Mouse (Mus musculus) midbrain, embryonic 14.5 days (tissue): ENCODE measurements around the gene Psmd11. TPM values are rescaled to one million over a fixed set of nuclear protein-coding genes. Genes with fewer than 3 reads are reported as not detected.
"Not testable (repeated sequence)": the region's sequence is repeated elsewhere in the genome, so short reads cannot be mapped to it uniquely, and the experiment has no call there.

Experiments used
- ATAC-seq: fragments of 200-750 bp; cut with Nextera tagmentation; 2 replicates; pipeline ENCODE4 v1.8.0; 2017; ENCODE audit warnings: moderate number of reproducible peaks, moderate library complexity; ENCODE audit not compliant: low FRiP score, low TSS enrichment
- DNase-seq: peaks from one replicate; pipeline ENCODE4 v3.0.0-alpha.2; 2015
- H3K27ac ChIP-seq: fragments of 300-500 bp; sonication (generic); replicated peaks from 2 replicates; pipeline ENCODE4 v1.5.1; 2014; ENCODE audit warnings: mild to moderate bottlenecking, low read depth, low read length, moderate library complexity
- H3K27me3 ChIP-seq: fragments of 300-500 bp; sonication (generic); 2 replicates; pipeline ENCODE4 v1.6.1; 2014; ENCODE audit warnings: low read length, control low read depth, mixed read lengths; ENCODE audit not compliant: control insufficient read depth, insufficient read depth
- H3K36me3 ChIP-seq: fragments of 300-500 bp; sonication (generic); 2 replicates; pipeline ENCODE4 v1.6.1; 2014; ENCODE audit warnings: low read length, control low read depth; ENCODE audit not compliant: control insufficient read depth, insufficient read depth
- H3K4me1 ChIP-seq: fragments of 300-500 bp; sonication (generic); 2 replicates; pipeline ENCODE4 v1.6.1; 2014; ENCODE audit warnings: mild to moderate bottlenecking, antibody characterized with exemption, low read length, control low read depth; ENCODE audit not compliant: control insufficient read depth, insufficient read depth
- H3K4me2 ChIP-seq: fragments of 300-500 bp; sonication (generic); 2 replicates; pipeline ENCODE4 v1.6.1; 2014; ENCODE audit warnings: mild to moderate bottlenecking, low read length, moderate library complexity
- H3K4me3 ChIP-seq: fragments of 300-500 bp; sonication (generic); replicated peaks from 2 replicates; pipeline ENCODE4 v1.5.1; 2014; ENCODE audit warnings: low read depth, low read length
- H3K9ac ChIP-seq: fragments of 300-500 bp; sonication (generic); replicated peaks from 2 replicates; pipeline ENCODE4 v1.6.1; 2014; ENCODE audit warnings: mild to moderate bottlenecking, low read length, moderate library complexity
- H3K9me3 ChIP-seq: fragments of 300-500 bp; sonication (generic); 2 replicates; pipeline ENCODE4 v1.6.1; 2016; ENCODE audit warnings: low read length, control low read depth, mixed read lengths; ENCODE audit not compliant: control insufficient read depth
- WGBS: fragments of 180-500 bp; shearing (Covaris S2); extraction: QIAGEN DNeasy Blood & Tissue Kit; methylation state at CpG from one replicate; pipeline ENCODE4 v1.1.7; 2014; 5-methylcytosine and 5-hydroxymethylcytosine counted together
- polyA plus RNA-seq: library from polyadenylated mRNA; unstranded; fragments of >200 nt; fragmentation: Nextera tagmentation; extraction: Ambion mirVana; gene quantifications from 2 replicates; pipeline ENCODE4 v1.2.1, GENCODE M21; 2014

Psmd11 gene
- polyA plus RNA-seq, 1 experiment from 2014 or later: 299 TPM

GRCm38 (mm10) chr11:80446916-80447315 lies 18.5 kb downstream of the Psmd11 start:
- 94% methylated on average over 3 of the region's 3 CpGs for WGBS
- H3K27ac ChIP-seq: no peak overlapping the region
- H3K9ac ChIP-seq: no peak overlapping the region
- H3K9me3 ChIP-seq: no peaks in the 10 kb centered on the region
- DNase-seq: no peak
- no peaks in the 10 kb centered on the region for H3K27me3 ChIP-seq
- H3K4me1 ChIP-seq: no peaks in the 10 kb centered on the region
- ATAC-seq: no peak
- H3K4me2 ChIP-seq: no peak overlapping the region
- no peak overlapping the region for H3K4me3 ChIP-seq
- peaks cover 69% of the 10 kb centered on the region for H3K36me3 ChIP-seq

- H3K27ac ChIP-seq: no peak overlapping the region
- ATAC-seq (no peak), DNase-seq (peak; percentile 15)
- WGBS: 98% methylated on average over 2 of the region's 2 CpGs
- peaks cover 60% of the 10 kb centered on the region for H3K36me3 ChIP-seq
- no peaks in the 10 kb centered on the region for H3K4me1 ChIP-seq
- no peak overlapping the region for H3K4me2 ChIP-seq
- H3K9ac ChIP-seq: no peak overlapping the region
- no peaks in the 10 kb centered on the region for H3K9me3 ChIP-seq
- no peak overlapping the region for H3K4me3 ChIP-seq
- H3K27me3 ChIP-seq: no peaks in the 10 kb centered on the region
Measured at GRCm38 (mm10) chr11:80449859-80450258, 21.4 kb downstream of the Psmd11 start.

GRCm38 (mm10) chr11:80452242-80452641 lies 23.8 kb downstream of the Psmd11 start:
- no peak overlapping the region for H3K27ac ChIP-seq
- 91% methylated on average over 3 of the region's 3 CpGs for WGBS
- no peak overlapping the region for H3K4me3 ChIP-seq
- H3K27me3 ChIP-seq: no peaks in the 10 kb centered on the region
- no peak for DNase-seq
- peaks cover 56% of the 10 kb centered on the region for H3K36me3 ChIP-seq
- H3K4me1 ChIP-seq: no peaks in the 10 kb centered on the region
- no peak overlapping the region for H3K4me2 ChIP-seq
- H3K9ac ChIP-seq: no peak overlapping the region
- H3K9me3 ChIP-seq: no peaks in the 10 kb centered on the region
- ATAC-seq: no peak

DNA sequence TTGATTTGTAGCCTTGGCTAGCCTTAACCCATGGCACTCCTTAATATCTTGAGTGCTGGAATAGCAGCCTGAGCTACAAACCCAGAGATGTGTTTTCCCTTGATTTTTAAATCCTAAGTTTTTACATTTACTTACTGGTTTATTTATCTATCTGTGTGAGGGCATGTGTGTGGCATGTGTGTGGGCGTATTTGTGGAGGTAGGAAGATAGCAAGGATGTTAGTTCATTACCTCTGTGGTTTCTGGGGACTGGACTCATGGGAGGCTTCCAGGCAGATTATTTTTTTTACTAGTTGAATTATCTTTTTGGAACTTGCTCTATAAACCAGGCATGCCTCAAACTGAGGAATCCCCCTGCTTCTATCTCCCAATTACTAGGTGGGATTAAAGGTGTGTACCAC lies 24.8 kb downstream of the Psmd11 start:
- Histone ChIP-seq H3K4me1 (no peaks in the 10 kb centered on the region), H3K27ac (no peak overlapping the region), H3K27me3 (no peaks in the 10 kb centered on the region), H3K9ac (no peak overlapping the region), H3K9me3 (no peaks in the 10 kb centered on the region), H3K4me2 (no peak overlapping the region), H3K36me3 (peaks cover 56% of the 10 kb centered on the region), H3K4me3 (no peak overlapping the region)
- DNase-seq (no peak), ATAC-seq (no peak)
- WGBS: 96% methylated on average over 1 of the region's 1 CpGs

DNA sequence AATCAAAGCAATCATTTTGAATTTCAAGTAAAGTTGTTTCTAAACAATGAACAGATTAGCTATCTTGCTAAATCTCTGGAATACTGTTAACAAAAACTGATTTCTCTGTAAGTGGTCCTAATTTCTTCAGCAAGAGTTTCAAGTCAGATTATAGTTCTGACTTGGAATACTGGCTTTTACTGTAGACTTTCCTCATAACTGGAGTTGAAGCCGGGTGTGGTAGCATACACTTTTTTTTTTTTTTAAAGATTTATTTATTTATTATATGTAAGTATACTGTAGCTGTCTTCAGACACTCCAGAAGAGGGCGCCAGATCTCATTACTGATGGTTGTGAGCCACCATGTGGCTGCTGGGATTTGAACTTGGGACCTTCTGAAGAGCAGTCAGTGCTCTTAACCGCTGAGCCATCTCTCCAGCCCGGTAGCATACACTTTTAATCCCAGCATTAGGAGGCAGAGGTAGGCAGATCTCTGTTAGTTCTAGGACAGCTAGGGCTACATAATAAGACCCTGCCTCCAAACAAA lies 35.3 kb downstream of the Psmd11 start:
- WGBS: 89% methylated on average over 4 of the region's 4 CpGs
- H3K4me1 ChIP-seq, ATAC-seq, H3K27me3 ChIP-seq, H3K9ac ChIP-seq, H3K27ac ChIP-seq, DNase-seq, H3K4me3 ChIP-seq, H3K4me2 ChIP-seq, H3K9me3 ChIP-seq: not testable (repeated sequence)
- peaks cover 84% of the 10 kb centered on the region for H3K36me3 ChIP-seq

GRCm38 (mm10) chr11:80471836-80472605 lies 43.6 kb downstream of the Psmd11 start:
- H3K9ac ChIP-seq: no peak overlapping the region
- ATAC-seq: no peak
- H3K36me3 ChIP-seq: peaks cover 56% of the 10 kb centered on the region
- DNase-seq: no peak
- H3K4me3 ChIP-seq: no peak overlapping the region
- 77% methylated on average over 16 of the region's 16 CpGs for WGBS
- no peaks in the 10 kb centered on the region for H3K9me3 ChIP-seq
- no peak overlapping the region for H3K4me2 ChIP-seq
- no peak overlapping the region for H3K27ac ChIP-seq
- H3K4me1 ChIP-seq: 0 out of 2 replicates have a peak, but pooled peaks cover 5% of the 10 kb centered on the region
- no peaks in the 10 kb centered on the region for H3K27me3 ChIP-seq

- no peaks in the 10 kb centered on the region for H3K9me3 ChIP-seq
- WGBS: 56% methylated on average over 2 of the region's 2 CpGs
- peak; percentile 64 for DNase-seq
- H3K27ac ChIP-seq: no peak overlapping the region
- H3K27me3 ChIP-seq: no peaks in the 10 kb centered on the region
- 0 out of 2 replicates have a peak, but pooled peaks cover 5% of the 10 kb centered on the region for H3K4me1 ChIP-seq
- H3K4me3 ChIP-seq: no peak overlapping the region
- ATAC-seq: no peak
- no peak overlapping the region for H3K4me2 ChIP-seq
- no peak overlapping the region for H3K9ac ChIP-seq
- H3K36me3 ChIP-seq: peaks cover 45% of the 10 kb centered on the region
Measured at GRCm38 (mm10) chr11:80474175-80474691, 45.8 kb downstream of the Psmd11 start.

- H3K27me3 ChIP-seq: no peaks in the 10 kb centered on the region
- ATAC-seq (no peak), DNase-seq (no peak)
- H3K9me3 ChIP-seq: no peaks in the 10 kb centered on the region
- H3K9ac ChIP-seq: no peak overlapping the region
- peaks cover 44% of the 10 kb centered on the region for H3K36me3 ChIP-seq
- no peak overlapping the region for H3K4me3 ChIP-seq
- H3K4me2 ChIP-seq: no peak overlapping the region
- peaks cover 11% of the 10 kb centered on the region for H3K4me1 ChIP-seq
- H3K27ac ChIP-seq: no peak overlapping the region
- 94% methylated on average over 11 of the region's 11 CpGs for WGBS
Measured at GRCm38 (mm10) chr11:80474846-80475245, 46.4 kb downstream of the Psmd11 start.

DNA sequence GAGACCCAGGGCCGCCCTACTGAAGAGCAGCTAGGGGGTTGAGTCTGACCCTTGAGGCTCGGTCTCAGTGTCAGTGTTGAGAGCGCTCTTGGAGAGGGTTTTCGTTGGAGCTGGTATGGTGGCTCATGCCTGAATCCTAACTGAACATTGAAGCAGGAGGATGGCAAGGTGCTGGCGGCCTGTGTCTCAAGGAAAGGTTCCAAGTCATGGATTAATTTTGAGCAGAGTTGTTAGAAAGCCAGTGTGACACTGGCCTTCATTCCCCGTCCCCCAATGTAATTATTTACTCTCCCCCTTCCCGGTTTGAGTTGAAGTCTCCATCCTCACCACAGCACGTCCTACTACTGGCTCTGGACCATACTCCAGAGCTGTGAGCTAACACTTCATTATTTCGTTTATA lies 47.1 kb downstream of the Psmd11 start:
- DNase-seq (no peak), ATAC-seq (no peak)
- WGBS: 84% methylated on average over 9 of the region's 9 CpGs
- H3K4me1 ChIP-seq: peaks cover 13% of the 10 kb centered on the region
- no peak overlapping the region for H3K4me3 ChIP-seq
- H3K4me2 ChIP-seq: no peak overlapping the region; the same call in 1 of the 2 replicates
- H3K9me3 ChIP-seq: no peaks in the 10 kb centered on the region
- H3K27me3 ChIP-seq: no peaks in the 10 kb centered on the region
- no peak overlapping the region for H3K9ac ChIP-seq
- peaks cover 43% of the 10 kb centered on the region for H3K36me3 ChIP-seq
- peak overlapping the region; percentile 99; the same call in 1 of the 2 replicates for H3K27ac ChIP-seq
